Comparison of ENCODE assay signal across 8 mouse cellular contexts in the genomic region with DNA sequence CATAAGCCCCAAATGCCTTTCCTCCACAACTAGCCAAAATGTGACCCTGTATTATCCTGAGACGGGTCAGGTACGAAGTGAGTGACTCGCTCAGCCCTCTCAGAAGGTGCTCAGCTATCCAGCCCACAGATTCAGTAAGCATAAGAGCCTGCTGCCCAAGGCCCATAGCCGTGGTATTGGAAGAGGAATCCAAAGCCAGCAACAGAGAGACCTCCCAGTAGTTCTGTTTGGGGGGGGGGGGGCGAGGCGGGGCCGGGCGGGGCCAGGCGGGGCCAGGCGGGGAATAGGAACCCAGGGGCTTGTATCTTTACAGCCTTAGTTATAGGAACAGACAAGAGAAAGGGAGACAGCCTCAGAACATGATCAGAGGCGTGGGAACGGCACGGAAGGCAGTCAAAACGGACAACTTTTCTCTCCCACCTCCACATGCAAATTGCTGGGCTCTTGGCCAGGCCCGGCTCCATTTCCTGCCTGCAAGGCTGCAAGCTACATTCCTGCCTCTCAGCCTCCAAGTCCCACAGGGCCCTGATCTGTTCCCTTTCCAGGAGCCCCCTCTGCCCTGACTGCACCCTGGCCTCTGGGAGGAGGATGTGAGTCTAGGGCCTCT. TPM values are rescaled to one million over a fixed set of nuclear protein-coding genes. Genes with fewer than 3 reads are reported as not detected.
A peak's percentile ranks its signal among the peaks of the same experiment; 100 is the strongest.
DNase-seq lines count a peak whose midpoint lies in the region; ATAC-seq and TF ChIP-seq lines count a peak whose summit lies in the region.

No protein-coding gene starts in this region.

- no peak overlapping the region for H3K4me3 ChIP-seq in forebrain, embryonic 13.5 days
- peak overlapping the region; percentile 35 for H3K4me3 ChIP-seq in heart, embryonic 15.5 days
- 0 out of 2 replicates have a peak overlapping the region, but pooled peaks have one; percentile 6 for H3K4me3 ChIP-seq in kidney, postnatal 0 days (replicated peaks; ENCODE audit: low read depth, low read length)
- H3K4me3 ChIP-seq in limb, embryonic 13.5 days, result peak overlapping the region; percentile 24

- 0 out of 2 replicates have a peak, but pooled peaks have one; percentile 10 for TF ChIP-seq CTCF in kidney, postnatal 0 days (IDR thresholded peaks at IDR 0.05; ENCODE audit: low read depth)

- H3K27me3 ChIP-seq in forebrain, embryonic 13.5 days, result peaks cover 46% of the 10 kb centered on the region
- no peaks in the 10 kb centered on the region; the same call in 1 of the 2 replicates for H3K27me3 ChIP-seq in heart, embryonic 15.5 days
- H3K27me3 ChIP-seq in kidney, postnatal 0 days (ENCODE audit: insufficient read depth, low read length), result no peaks in the 10 kb centered on the region
- H3K27me3 ChIP-seq in limb, embryonic 13.5 days, result 0 out of 2 replicates have a peak, but pooled peaks cover 3% of the 10 kb centered on the region

- 32% methylated on average over 11 of the region's 15 CpGs for WGBS in forebrain, embryonic 13.5 days
- 16% methylated on average over 15 of the region's 15 CpGs for WGBS in heart, embryonic 15.5 days
- 7% methylated on average over 15 of the region's 15 CpGs for WGBS in kidney, postnatal 0 days
- 10% methylated on average over 15 of the region's 15 CpGs for WGBS in limb, embryonic 13.5 days

- H3K9me3 ChIP-seq in forebrain, embryonic 13.5 days (replicated peaks), result no peaks in the 10 kb centered on the region
- no peaks in the 10 kb centered on the region for H3K9me3 ChIP-seq in heart, embryonic 15.5 days (replicated peaks)
- H3K9me3 ChIP-seq in kidney, postnatal 0 days (replicated peaks; ENCODE audit: low read length), result no peaks in the 10 kb centered on the region
- H3K9me3 ChIP-seq in limb, embryonic 13.5 days, result no peaks in the 10 kb centered on the region

- H3K9ac ChIP-seq in forebrain, embryonic 13.5 days, result 0 out of 2 replicates have a peak overlapping the region, but pooled peaks have one; percentile 4
- no peak overlapping the region for H3K9ac ChIP-seq in heart, embryonic 15.5 days
- H3K9ac ChIP-seq in kidney, postnatal 0 days (ENCODE audit: low read depth, low read length), result no peak overlapping the region
- H3K9ac ChIP-seq in limb, embryonic 13.5 days, result peak overlapping the region; percentile 19; the same call in 1 of the 2 replicates

- peak overlapping the region; percentile 33 for H3K4me2 ChIP-seq in forebrain, embryonic 13.5 days
- H3K4me2 ChIP-seq in heart, embryonic 15.5 days, result peak overlapping the region; percentile 56
- peak overlapping the region; percentile 41 for H3K4me2 ChIP-seq in kidney, postnatal 0 days (ENCODE audit: low read length)
- H3K4me2 ChIP-seq in limb, embryonic 13.5 days (replicated peaks), result peak overlapping the region; percentile 56

- 0 out of 2 replicates have a peak overlapping the region, but pooled peaks have one; percentile 10 for H3K27ac ChIP-seq in forebrain, embryonic 13.5 days
- peak overlapping the region; percentile 82 for H3K27ac ChIP-seq in heart, embryonic 15.5 days
- H3K27ac ChIP-seq in kidney, postnatal 0 days, result peak overlapping the region; percentile 86
- H3K27ac ChIP-seq in limb, embryonic 13.5 days, result peak overlapping the region; percentile 92

- H3K36me3 ChIP-seq in forebrain, embryonic 13.5 days (ENCODE audit: poor library complexity, severe bottlenecking), result no peaks in the 10 kb centered on the region
- H3K36me3 ChIP-seq in heart, embryonic 15.5 days, result no peaks in the 10 kb centered on the region
- peaks cover 6% of the 10 kb centered on the region; the same call in 1 of the 2 replicates for H3K36me3 ChIP-seq in kidney, postnatal 0 days (ENCODE audit: insufficient read depth, low read length)
- H3K36me3 ChIP-seq in limb, embryonic 13.5 days, result peaks cover 2% of the 10 kb centered on the region; the same call in 1 of the 2 replicates

- no peak for ATAC-seq in CD4-positive, CD25-positive, alpha-beta regulatory T cell, adult 4 months
- ATAC-seq in forebrain, embryonic 13.5 days, result no peak
- peak; percentile 67 for ATAC-seq in heart, embryonic 15.5 days (replicated peaks; ENCODE audit: insufficient number of reproducible peaks, insufficient read depth, low FRiP score, low read depth)
- ATAC-seq in kidney, postnatal 0 days (replicated peaks; ENCODE audit: low FRiP score, low read depth), result no peak; the same call in 1 of the 2 replicates
- peak; percentile 79 for ATAC-seq in limb, embryonic 13.5 days (ENCODE audit: low FRiP score, low read depth)

- peak; percentile 48 for DNase-seq in CD4-positive, CD25-positive, alpha-beta regulatory T cell, adult 2 months (ENCODE audit: low read depth, low spot score)
- peak; percentile 94 for DNase-seq in kidney, postnatal 0 days (ENCODE audit: low spot score)
- peak; percentile 41 for DNase-seq in naive thymus-derived CD4-positive, alpha-beta T cell, adult 2 months (ENCODE audit: low read depth)
- DNase-seq in thymus, postnatal 4 days, result peak; percentile 46

- H3K4me1 ChIP-seq in forebrain, embryonic 13.5 days, result peaks cover 12% of the 10 kb centered on the region
- H3K4me1 ChIP-seq in heart, embryonic 15.5 days (replicated peaks), result peaks cover 59% of the 10 kb centered on the region
- peaks cover 54% of the 10 kb centered on the region for H3K4me1 ChIP-seq in kidney, postnatal 0 days (replicated peaks; ENCODE audit: insufficient read depth, low read length)
- H3K4me1 ChIP-seq in limb, embryonic 13.5 days, result peaks cover 76% of the 10 kb centered on the region

RNA-seq across cellular contexts. Expression of a gene that starts 15.4 kb away (rescaled TPM):
- 1 to 10 TPM; 1.3 to 1.8 TPM for polyA plus RNA-seq in CD4-positive, CD25-positive, alpha-beta regulatory T cell, adult 4 months (2017; shearing (Covaris generic))
- polyA plus RNA-seq in forebrain, embryonic 13.5 days (2015; fragmentation: Nextera tagmentation; extraction: Ambion mirVana), result 0.35 and 0.58 TPM in 2 replicates
- 0.29 and 0.70 TPM in 2 replicates for polyA plus RNA-seq in heart, embryonic 15.5 days (2015; fragmentation: Nextera tagmentation; extraction: Ambion mirVana)
- polyA plus RNA-seq in kidney, postnatal 0 days (2015; fragmentation: Nextera tagmentation; extraction: Ambion mirVana), result 0.37 and 0.45 TPM in 2 replicates
- 0.36 and 0.61 TPM in 2 replicates for polyA plus RNA-seq in limb, embryonic 13.5 days (2015; fragmentation: Nextera tagmentation; extraction: Ambion mirVana)

RNA-seq across cellular contexts. Expression of a gene that starts 31.2 kb away (rescaled TPM):
- not detected for polyA plus RNA-seq in CD4-positive, CD25-positive, alpha-beta regulatory T cell, adult 4 months (2017; shearing (Covaris generic))
- polyA plus RNA-seq in forebrain, embryonic 13.5 days (2015; fragmentation: Nextera tagmentation; extraction: Ambion mirVana), result 0.53 and 0.88 TPM in 2 replicates
- 0.40 and 4.9 TPM in 2 replicates for polyA plus RNA-seq in heart, embryonic 15.5 days (2015; fragmentation: Nextera tagmentation; extraction: Ambion mirVana)
- polyA plus RNA-seq in kidney, postnatal 0 days (2015; fragmentation: Nextera tagmentation; extraction: Ambion mirVana), result 2.1 and 2.3 TPM in 2 replicates
- 2.6 and 2.7 TPM in 2 replicates for polyA plus RNA-seq in limb, embryonic 13.5 days (2015; fragmentation: Nextera tagmentation; extraction: Ambion mirVana)

RNA-seq across cellular contexts. Expression of a gene that starts 33.0 kb away (rescaled TPM):
- polyA plus RNA-seq in CD4-positive, CD25-positive, alpha-beta regulatory T cell, adult 4 months (2017; shearing (Covaris generic)), result 1 to 10 TPM in 1 of 2 experiments, under 1 TPM in 1; 0.17 to 1.6 TPM
- polyA plus RNA-seq in forebrain, embryonic 13.5 days (2015; fragmentation: Nextera tagmentation; extraction: Ambion mirVana), result 0.33 and 0.43 TPM in 2 replicates
- polyA plus RNA-seq in heart, embryonic 15.5 days (2015; fragmentation: Nextera tagmentation; extraction: Ambion mirVana), result 0.08 and 0.11 TPM in 2 replicates
- polyA plus RNA-seq in kidney, postnatal 0 days (2015; fragmentation: Nextera tagmentation; extraction: Ambion mirVana), result 1.9 and 2.3 TPM in 2 replicates
- 0.27 and 0.51 TPM in 2 replicates for polyA plus RNA-seq in limb, embryonic 13.5 days (2015; fragmentation: Nextera tagmentation; extraction: Ambion mirVana)

Comparison
In these comparisons a context has a peak if more than half of its experiments do, and no peak if none do; other contexts are left out.
1. DNase-seq: peak in every context shown above with its lines; median percentile 94 in kidney, postnatal 0 days; 48 in CD4-positive, CD25-positive, alpha-beta regulatory T cell, adult 2 months; 46 in thymus, postnatal 4 days; 41 in naive thymus-derived CD4-positive, alpha-beta T cell, adult 2 months.
2. ATAC-seq: peak in heart, embryonic 15.5 days (single experiment) and limb, embryonic 13.5 days (single experiment); none in CD4-positive, CD25-positive, alpha-beta regulatory T cell, adult 4 months (single experiment), forebrain, embryonic 13.5 days (single experiment) and kidney, postnatal 0 days (single experiment).
3. H3K27ac ChIP-seq: peak in every context shown above with its lines; median percentile 92 in limb, embryonic 13.5 days; 86 in kidney, postnatal 0 days; 82 in heart, embryonic 15.5 days; 10 in forebrain, embryonic 13.5 days.
4. H3K9ac ChIP-seq: peak in forebrain, embryonic 13.5 days (single experiment) and limb, embryonic 13.5 days (single experiment); none in heart, embryonic 15.5 days (single experiment) and kidney, postnatal 0 days (single experiment).
5. Peak in every context shown above with its lines, with median percentiles within 50 percentile points of each other: H3K4me2 ChIP-seq.